Mouse (Mus musculus): Measurements from ENCODE around the gene Sspn. TPM values are rescaled to one million over a fixed set of nuclear protein-coding genes. Genes with fewer than 3 reads are reported as not detected.

The Sspn gene
- polyA plus RNA-seq, 1 experiment from 2014 or later: 6.4 TPM

- H3K4me1 ChIP-seq (replicated peaks; ENCODE audit: control insufficient read depth, insufficient read depth, low read length): no peaks in the 10 kb centered on the region
- no peak overlapping the region for H3K27ac ChIP-seq (ENCODE audit: low read depth)
- no peaks in the 10 kb centered on the region for H3K9me3 ChIP-seq (ENCODE audit: control insufficient read depth, low read length)
- WGBS: 80% methylated on average over 13 of the region's 13 CpGs
- H3K4me2 ChIP-seq (ENCODE audit: low read length): no peak overlapping the region
- H3K4me3 ChIP-seq (ENCODE audit: low read depth, low read length): no peak overlapping the region
- DNase-seq (ENCODE audit: low spot score): no peak
- no peaks in the 10 kb centered on the region for H3K27me3 ChIP-seq (replicated peaks; ENCODE audit: control insufficient read depth, insufficient read depth, low read length)
- no peaks in the 10 kb centered on the region for H3K36me3 ChIP-seq (ENCODE audit: control insufficient read depth, insufficient read depth, low read length)
- ATAC-seq (replicated peaks; ENCODE audit: low FRiP score, low TSS enrichment, low read depth): no peak
- H3K9ac ChIP-seq (ENCODE audit: low read length): no peak overlapping the region
Observed at GRCm38 (mm10) chr6:145893366-145894021, 37.9 kb upstream of the Sspn start.

- no peaks in the 10 kb centered on the region for H3K4me1 ChIP-seq (replicated peaks; ENCODE audit: control insufficient read depth, insufficient read depth, low read length)
Observed at GRCm38 (mm10) chr6:145894669-145895342, 36.6 kb upstream of the Sspn start.

GRCm38 (mm10) chr6:145904169-145904568, 27.3 kb upstream of the Sspn start:
- Histone ChIP-seq H3K27ac (ENCODE audit: low read depth) (no peak overlapping the region), H3K9ac (ENCODE audit: low read length) (no peak overlapping the region), H3K9me3 (ENCODE audit: control insufficient read depth, low read length) (no peaks in the 10 kb centered on the region), H3K4me2 (ENCODE audit: low read length) (no peak overlapping the region), H3K36me3 (ENCODE audit: control insufficient read depth, insufficient read depth, low read length) (no peaks in the 10 kb centered on the region), H3K4me3 (ENCODE audit: low read depth, low read length) (no peak overlapping the region), H3K4me1 (replicated peaks; ENCODE audit: control insufficient read depth, insufficient read depth, low read length) (no peaks in the 10 kb centered on the region), H3K27me3 (replicated peaks; ENCODE audit: control insufficient read depth, insufficient read depth, low read length) (no peaks in the 10 kb centered on the region)
- no peak for DNase-seq (ENCODE audit: low spot score)
- no peak for ATAC-seq (replicated peaks; ENCODE audit: low FRiP score, low TSS enrichment, low read depth)
- WGBS: 93% methylated on average over 5 of the region's 5 CpGs

More at GRCm38 (mm10) chr6:145894669-145895342, 36.6 kb upstream of the Sspn start:
- WGBS: 64% methylated on average over 8 of the region's 8 CpGs
- H3K4me3 ChIP-seq (ENCODE audit: low read depth, low read length): no peak overlapping the region
- no peak for ATAC-seq (replicated peaks; ENCODE audit: low FRiP score, low TSS enrichment, low read depth)
- no peaks in the 10 kb centered on the region for H3K36me3 ChIP-seq (ENCODE audit: control insufficient read depth, insufficient read depth, low read length)
- H3K27ac ChIP-seq (ENCODE audit: low read depth): no peak overlapping the region
- no peak for DNase-seq (ENCODE audit: low spot score)
- no peak overlapping the region for H3K4me2 ChIP-seq (ENCODE audit: low read length)
- no peaks in the 10 kb centered on the region for H3K9me3 ChIP-seq (ENCODE audit: control insufficient read depth, low read length)
- H3K27me3 ChIP-seq (replicated peaks; ENCODE audit: control insufficient read depth, insufficient read depth, low read length): no peaks in the 10 kb centered on the region
- no peak overlapping the region for H3K9ac ChIP-seq (ENCODE audit: low read length)

- Histone ChIP-seq H3K9me3 (ENCODE audit: control insufficient read depth, low read length) (no peaks in the 10 kb centered on the region), H3K27ac (ENCODE audit: low read depth) (no peak overlapping the region), H3K4me3 (ENCODE audit: low read depth, low read length) (no peak overlapping the region), H3K36me3 (ENCODE audit: control insufficient read depth, insufficient read depth, low read length) (no peaks in the 10 kb centered on the region), H3K4me2 (ENCODE audit: low read length) (no peak overlapping the region), H3K27me3 (replicated peaks; ENCODE audit: control insufficient read depth, insufficient read depth, low read length) (no peaks in the 10 kb centered on the region), H3K4me1 (replicated peaks; ENCODE audit: control insufficient read depth, insufficient read depth, low read length) (no peaks in the 10 kb centered on the region), H3K9ac (ENCODE audit: low read length) (no peak overlapping the region)
- ATAC-seq (replicated peaks; ENCODE audit: low FRiP score, low TSS enrichment, low read depth) (no peak), DNase-seq (ENCODE audit: low spot score) (no peak)
- WGBS: 83% methylated on average over 5 of the region's 5 CpGs
Observed at GRCm38 (mm10) chr6:145904616-145905015, 26.8 kb upstream of the Sspn start.

GRCm38 (mm10) chr6:145906096-145906890, 25.1 kb upstream of the Sspn start:
- Histone ChIP-seq H3K27ac (ENCODE audit: low read depth) (no peak overlapping the region), H3K4me2 (ENCODE audit: low read length) (no peak overlapping the region), H3K9me3 (ENCODE audit: control insufficient read depth, low read length) (no peaks in the 10 kb centered on the region), H3K27me3 (replicated peaks; ENCODE audit: control insufficient read depth, insufficient read depth, low read length) (no peaks in the 10 kb centered on the region), H3K4me3 (ENCODE audit: low read depth, low read length) (no peak overlapping the region), H3K4me1 (replicated peaks; ENCODE audit: control insufficient read depth, insufficient read depth, low read length) (no peaks in the 10 kb centered on the region), H3K9ac (ENCODE audit: low read length) (no peak overlapping the region), H3K36me3 (ENCODE audit: control insufficient read depth, insufficient read depth, low read length) (no peaks in the 10 kb centered on the region)
- no peak for DNase-seq (ENCODE audit: low spot score)
- WGBS: 66% methylated on average over 7 of the region's 7 CpGs
- no peak for ATAC-seq (replicated peaks; ENCODE audit: low FRiP score, low TSS enrichment, low read depth)

GRCm38 (mm10) chr6:145909943-145910342, 21.5 kb upstream of the Sspn start:
- no peak overlapping the region for H3K9ac ChIP-seq (ENCODE audit: low read length)
- DNase-seq (ENCODE audit: low spot score) (no peak), ATAC-seq (replicated peaks; ENCODE audit: low FRiP score, low TSS enrichment, low read depth) (no peak)
- no peak overlapping the region for H3K4me2 ChIP-seq (ENCODE audit: low read length)
- no peaks in the 10 kb centered on the region for H3K27me3 ChIP-seq (replicated peaks; ENCODE audit: control insufficient read depth, insufficient read depth, low read length)
- no peak overlapping the region for H3K4me3 ChIP-seq (ENCODE audit: low read depth, low read length)
- no peaks in the 10 kb centered on the region for H3K9me3 ChIP-seq (ENCODE audit: control insufficient read depth, low read length)
- H3K27ac ChIP-seq (ENCODE audit: low read depth): no peak overlapping the region
- no peaks in the 10 kb centered on the region for H3K36me3 ChIP-seq (ENCODE audit: control insufficient read depth, insufficient read depth, low read length)
- 76% methylated on average over 4 of the region's 4 CpGs for WGBS
- H3K4me1 ChIP-seq (replicated peaks; ENCODE audit: control insufficient read depth, insufficient read depth, low read length): no peaks in the 10 kb centered on the region

GRCm38 (mm10) chr6:145910469-145911426, 20.7 kb upstream of the Sspn start:
- Histone ChIP-seq H3K4me2 (ENCODE audit: low read length) (no peak overlapping the region), H3K4me3 (ENCODE audit: low read depth, low read length) (no peak overlapping the region), H3K36me3 (ENCODE audit: control insufficient read depth, insufficient read depth, low read length) (no peaks in the 10 kb centered on the region), H3K9ac (ENCODE audit: low read length) (no peak overlapping the region), H3K27ac (ENCODE audit: low read depth) (no peak overlapping the region), H3K9me3 (ENCODE audit: control insufficient read depth, low read length) (no peaks in the 10 kb centered on the region), H3K27me3 (replicated peaks; ENCODE audit: control insufficient read depth, insufficient read depth, low read length) (no peaks in the 10 kb centered on the region), H3K4me1 (replicated peaks; ENCODE audit: control insufficient read depth, insufficient read depth, low read length) (no peaks in the 10 kb centered on the region)
- ATAC-seq (replicated peaks; ENCODE audit: low FRiP score, low TSS enrichment, low read depth): no peak
- no peak for DNase-seq (ENCODE audit: low spot score)
- WGBS: 77% methylated on average over 3 of the region's 3 CpGs

- Histone ChIP-seq H3K27me3 (replicated peaks; ENCODE audit: control insufficient read depth, insufficient read depth, low read length) (no peaks in the 10 kb centered on the region), H3K9ac (ENCODE audit: low read length) (no peak overlapping the region), H3K4me1 (replicated peaks; ENCODE audit: control insufficient read depth, insufficient read depth, low read length) (no peaks in the 10 kb centered on the region), H3K4me3 (ENCODE audit: low read depth, low read length) (no peak overlapping the region), H3K27ac (ENCODE audit: low read depth) (no peak overlapping the region), H3K36me3 (ENCODE audit: control insufficient read depth, insufficient read depth, low read length) (no peaks in the 10 kb centered on the region), H3K9me3 (ENCODE audit: control insufficient read depth, low read length) (no peaks in the 10 kb centered on the region), H3K4me2 (ENCODE audit: low read length) (no peak overlapping the region)
- no peak for DNase-seq (ENCODE audit: low spot score)
- ATAC-seq (replicated peaks; ENCODE audit: low FRiP score, low TSS enrichment, low read depth): no peak
Observed at GRCm38 (mm10) chr6:145912232-145912631, 19.2 kb upstream of the Sspn start.

All from intestine, embryonic 14.5 days (tissue).